Mouse (Mus musculus): ENCODE results near the gene Rnf227.

GRCm38 (mm10) chr11:69371601-69372000 lies 31.3 kb downstream of the Rnf227 start:
- TF ChIP-seq CTCF (IDR thresholded peaks at IDR 0.05; ENCODE audit: extremely low read depth, insufficient read depth, low read length) (no peak), POLR2A (IDR thresholded peaks at IDR 0.05; ENCODE audit: extremely low read depth, insufficient read depth, low read length) (no peak)

Data from cortical plate, adult 2 months (tissue).